Mouse (Mus musculus) thymus, postnatal 10 days (tissue): ENCODE results near the gene Serpina3g.

ENCODE experiments used
- DNase-seq, 2 experiments: peaks; one replicate each; pipeline ENCODE4 v3.0.0; 2021; ENCODE audit warnings: low spot score in 2 of 2

The Serpina3g gene

GRCm38 (mm10) chr12:104279056-104279435, 43.0 kb downstream of the Serpina3g start:
- no peak for DNase-seq

- DNase-seq: no peak
Measured at GRCm38 (mm10) chr12:104283380-104283779, 47.3 kb downstream of the Serpina3g start.

- no peak for DNase-seq
Measured at GRCm38 (mm10) chr12:104288336-104288735, 52.3 kb downstream of the Serpina3g start.

- DNase-seq: no peak
Measured at GRCm38 (mm10) chr12:104289872-104290271, 53.8 kb downstream of the Serpina3g start.
